7 mouse cellular contexts compared by ENCODE assay signal in genomic region chr2:119744163-119745111, GRCm38 (mm10). TPM values are rescaled to one million over a fixed set of nuclear protein-coding genes. Genes with fewer than 3 reads are reported as not detected.
DNase-seq lines count a peak whose midpoint lies in the region; ATAC-seq and TF ChIP-seq lines count a peak whose summit lies in the region.

No protein-coding gene starts in this region.

- no peak for TF ChIP-seq POLR2A in brain, embryonic 14.5 days (IDR thresholded peaks at IDR 0.05; ENCODE audit: borderline replicate concordance, extremely low read depth, insufficient read depth, insufficient read length, poor library complexity, severe bottlenecking)

- H3K27me3 ChIP-seq in heart, embryonic 10.5 days (ENCODE audit: insufficient read depth, poor library complexity, severe bottlenecking), result peaks cover 58% of the 10 kb centered on the region
- peaks cover 11% of the 10 kb centered on the region for H3K27me3 ChIP-seq in kidney, postnatal 0 days (ENCODE audit: insufficient read depth, low read length)
- H3K27me3 ChIP-seq in splenic B cell, adult 2 months (ENCODE audit: control insufficient read depth, insufficient read depth, low read length, poor library complexity, severe bottlenecking), result no peaks in the 10 kb centered on the region

- peak overlapping the region; percentile 99 for H3K4me2 ChIP-seq in kidney, postnatal 0 days (ENCODE audit: low read length)

- H3K36me3 ChIP-seq in heart, embryonic 10.5 days, result no peaks in the 10 kb centered on the region
- H3K36me3 ChIP-seq in kidney, postnatal 0 days (ENCODE audit: insufficient read depth, low read length), result no peaks in the 10 kb centered on the region
- no peaks in the 10 kb centered on the region for H3K36me3 ChIP-seq in splenic B cell, adult 2 months (ENCODE audit: control insufficient read depth, insufficient read depth, low read length, poor library complexity, severe bottlenecking)

- WGBS in heart, embryonic 10.5 days, result 1% methylated on average over 46 of the region's 46 CpGs
- WGBS in kidney, postnatal 0 days, result 9% methylated on average over 46 of the region's 46 CpGs

- peak overlapping the region; percentile 37; the same call in 1 of the 2 replicates for H3K9ac ChIP-seq in kidney, postnatal 0 days (ENCODE audit: low read depth, low read length)

- ATAC-seq in kidney, postnatal 0 days (replicated peaks; ENCODE audit: low FRiP score, low read depth), result no peak

- H3K4me1 ChIP-seq in heart, embryonic 10.5 days, result peaks cover 51% of the 10 kb centered on the region
- peaks cover 19% of the 10 kb centered on the region for H3K4me1 ChIP-seq in kidney, postnatal 0 days (replicated peaks; ENCODE audit: insufficient read depth, low read length)

- peak overlapping the region; percentile 75 for H3K27ac ChIP-seq in heart, embryonic 10.5 days
- H3K27ac ChIP-seq in kidney, postnatal 0 days, result no peak overlapping the region

- peak overlapping the region; percentile 77 for H3K4me3 ChIP-seq in heart, embryonic 10.5 days
- H3K4me3 ChIP-seq in kidney, postnatal 0 days (replicated peaks; ENCODE audit: low read depth, low read length), result 0 out of 2 replicates have a peak overlapping the region, but pooled peaks have one; percentile 13

- no peaks in the 10 kb centered on the region for H3K9me3 ChIP-seq in heart, embryonic 10.5 days
- no peaks in the 10 kb centered on the region for H3K9me3 ChIP-seq in kidney, postnatal 0 days (replicated peaks; ENCODE audit: low read length)

- DNase-seq in ES-CJ7 (ENCODE audit: low read depth, low spot score), result peak; percentile 54
- DNase-seq in brain, embryonic 14.5 days (ENCODE audit: low read depth), result peak; percentile 41
- peak; percentile 92 for DNase-seq in heart, embryonic 10.5 days (ENCODE audit: low spot score)
- DNase-seq in kidney, postnatal 0 days (ENCODE audit: low spot score), result peak; percentile 48
- peak; percentile 24 for DNase-seq in lung, postnatal 14 days
- peak; percentile 51 for DNase-seq in splenic B cell, adult 2 months (ENCODE audit: low read depth, low spot score)
- DNase-seq in gastrocnemius, postnatal 10 days, result no peak

- TF ChIP-seq CTCF in brain, embryonic 14.5 days (IDR thresholded peaks at IDR 0.05; ENCODE audit: borderline replicate concordance, extremely low read depth, insufficient read depth, insufficient read length), result peak; percentile 18; the same call in 1 of the 2 replicates
- peak; percentile 11; the same call in 1 of the 2 replicates for TF ChIP-seq CTCF in kidney, postnatal 0 days (IDR thresholded peaks at IDR 0.05; ENCODE audit: low read depth)

RNA-seq across cellular contexts. Expression of gene Itpka, which starts 2.3 kb away (rescaled TPM):
- polyA plus RNA-seq in brain, embryonic 14.5 days (2012; rRNA removed), result 0.42 and 0.68 TPM in 2 replicates
- 2.7 and 3.1 TPM in 2 replicates for polyA plus RNA-seq in heart, embryonic 10.5 days (2016; fragmentation: Nextera tagmentation; extraction: Ambion mirVana)
- 0.83 and 1.1 TPM in 2 replicates for polyA plus RNA-seq in kidney, postnatal 0 days (2015; fragmentation: Nextera tagmentation; extraction: Ambion mirVana)
- under 1 TPM; 0.18 to 0.26 TPM for total RNA-seq in gastrocnemius, postnatal 10 days (2021)

RNA-seq across cellular contexts. Expression of gene Ltk, which starts 15.8 kb away (rescaled TPM):
- 3.3 and 3.8 TPM in 2 replicates for polyA plus RNA-seq in brain, embryonic 14.5 days (2012; rRNA removed)
- polyA plus RNA-seq in heart, embryonic 10.5 days (2016; fragmentation: Nextera tagmentation; extraction: Ambion mirVana), result 0.10 and 0.13 TPM in 2 replicates
- polyA plus RNA-seq in kidney, postnatal 0 days (2015; fragmentation: Nextera tagmentation; extraction: Ambion mirVana), result 0.52 and 0.53 TPM in 2 replicates
- total RNA-seq in gastrocnemius, postnatal 10 days (2021), result not detected

RNA-seq across cellular contexts. Expression of gene Rpap1, which starts 42.9 kb away (rescaled TPM):
- 24.7 and 25.8 TPM in 2 replicates for polyA plus RNA-seq in brain, embryonic 14.5 days (2012; rRNA removed)
- polyA plus RNA-seq in heart, embryonic 10.5 days (2016; fragmentation: Nextera tagmentation; extraction: Ambion mirVana), result 31.4 and 32.0 TPM in 2 replicates
- polyA plus RNA-seq in kidney, postnatal 0 days (2015; fragmentation: Nextera tagmentation; extraction: Ambion mirVana), result 15.7 and 19.0 TPM in 2 replicates
- total RNA-seq in gastrocnemius, postnatal 10 days (2021), result 10 to 100 TPM; 14.2 to 14.5 TPM

RNA-seq across cellular contexts. Expression of gene Tyro3, which starts 53.1 kb away (rescaled TPM):
- polyA plus RNA-seq in brain, embryonic 14.5 days (2012; rRNA removed), result 33.0 and 40.9 TPM in 2 replicates
- 8.9 and 11.6 TPM in 2 replicates for polyA plus RNA-seq in heart, embryonic 10.5 days (2016; fragmentation: Nextera tagmentation; extraction: Ambion mirVana)
- 7.7 and 9.7 TPM in 2 replicates for polyA plus RNA-seq in kidney, postnatal 0 days (2015; fragmentation: Nextera tagmentation; extraction: Ambion mirVana)
- total RNA-seq in gastrocnemius, postnatal 10 days (2021), result 1 to 10 TPM; 3.6 to 5.1 TPM
